Mouse (Mus musculus) hindbrain, postnatal 0 days (tissue): ENCODE results near the gene Cab39l. TPM values are rescaled to one million over a fixed set of nuclear protein-coding genes. Genes with fewer than 3 reads are reported as not detected.

Source experiments
- ATAC-seq: fragments of 200-750 bp; cut with Nextera tagmentation; 2 replicates; pipeline ENCODE4 v1.8.0; 2017; ENCODE audit warnings: mild to moderate bottlenecking, moderate TSS enrichment, moderate library complexity
- DNase-seq: peaks from one replicate; pipeline ENCODE4 v3.0.0-alpha.2; 2015; ENCODE audit warnings: low spot score
- H3K27ac ChIP-seq: fragments of 300-500 bp; sonication (generic); 2 replicates; pipeline ENCODE4 v1.5.1; 2014; ENCODE audit warnings: mild to moderate bottlenecking
- H3K27me3 ChIP-seq: fragments of 300-500 bp; sonication (generic); 2 replicates; pipeline ENCODE4 v1.6.1; 2014; ENCODE audit warnings: low read length, mixed read lengths; ENCODE audit not compliant: insufficient read depth
- H3K36me3 ChIP-seq: fragments of 300-500 bp; sonication (generic); 2 replicates; pipeline ENCODE4 v1.6.1; 2014; ENCODE audit warnings: low read length, mixed read lengths; ENCODE audit not compliant: insufficient read depth
- H3K4me1 ChIP-seq: fragments of 300-500 bp; sonication (generic); 2 replicates; pipeline ENCODE4 v1.6.1; 2014; ENCODE audit warnings: antibody characterized with exemption, low read length, mixed read lengths; ENCODE audit not compliant: insufficient read depth
- H3K4me2 ChIP-seq: fragments of 300-500 bp; sonication (generic); 2 replicates; pipeline ENCODE4 v1.6.1; 2014; ENCODE audit warnings: low read depth, mild to moderate bottlenecking, low read length, moderate library complexity, mixed read lengths
- H3K4me3 ChIP-seq: fragments of 300-500 bp; sonication (generic); 2 replicates; pipeline ENCODE4 v1.5.1; 2014; ENCODE audit warnings: low read length
- H3K9ac ChIP-seq: fragments of 300-500 bp; sonication (generic); replicated peaks from 2 replicates; pipeline ENCODE4 v1.6.1; 2014; ENCODE audit warnings: mild to moderate bottlenecking, low read length, moderate library complexity, mixed read lengths
- H3K9me3 ChIP-seq: fragments of 300-500 bp; sonication (generic); 2 replicates; pipeline ENCODE4 v1.6.1; 2016; ENCODE audit warnings: low read length, mixed read lengths
- CTCF ChIP-seq: IDR thresholded peaks from 2 replicates; pipeline ENCODE4 v1.5.1; 2016; ENCODE audit warnings: antibody characterized with exemption, control low read depth, low read depth
- WGBS: fragments of 180-500 bp; shearing (Covaris S2); extraction: QIAGEN DNeasy Blood & Tissue Kit; methylation state at CpG from one replicate; pipeline ENCODE4 v1.1.7; 2014; 5-methylcytosine and 5-hydroxymethylcytosine counted together
- polyA plus RNA-seq: library from polyadenylated mRNA; unstranded; fragments of >200 nt; fragmentation: Nextera tagmentation; extraction: Ambion mirVana; gene quantifications from 2 replicates; pipeline ENCODE4 v1.2.1, GENCODE M21; 2015
- total RNA-seq: library from RNA; depleted of rRNA; stranded (reverse); fragments of >200 nt; gene quantifications from 2 replicates; pipeline ENCODE4 v1.2.3, GENCODE M21; 2014

Cab39l gene
- total and polyA plus RNA-seq, 2 experiments from 2014 or later, result 22.1 to 32.4 TPM

DNA sequence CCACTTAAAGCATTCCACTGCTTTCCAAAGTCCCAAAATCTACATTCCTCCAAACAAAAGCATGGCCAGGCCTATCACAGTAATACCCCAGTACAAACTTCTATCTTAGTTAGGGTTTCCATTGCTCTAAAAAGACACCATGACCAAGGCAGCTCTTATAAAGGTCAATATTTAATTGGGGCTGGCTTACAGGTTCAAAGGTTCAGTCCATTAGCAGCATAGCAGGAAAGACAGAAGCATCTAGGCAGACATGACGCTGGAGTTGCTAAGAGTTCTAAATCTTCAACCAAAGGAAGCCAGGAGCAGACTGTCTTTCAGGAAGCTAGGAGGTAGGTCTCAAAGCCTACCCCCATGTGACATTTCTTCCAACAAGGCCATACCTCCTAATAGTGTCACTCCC is 10.2 kb upstream of the Cab39l start:
- 89% methylated on average over 1 of the region's 1 CpGs for WGBS
- Histone ChIP-seq H3K27ac (no peak overlapping the region), H3K4me3 (no peak overlapping the region), H3K27me3 (no peaks in the 10 kb centered on the region), H3K36me3 (no peaks in the 10 kb centered on the region), H3K9me3 (no peaks in the 10 kb centered on the region), H3K9ac (no peak overlapping the region), H3K4me2 (no peak overlapping the region), H3K4me1 (no peaks in the 10 kb centered on the region)
- DNase-seq (no peak), ATAC-seq (no peak)
- no peak for TF ChIP-seq CTCF

DNA sequence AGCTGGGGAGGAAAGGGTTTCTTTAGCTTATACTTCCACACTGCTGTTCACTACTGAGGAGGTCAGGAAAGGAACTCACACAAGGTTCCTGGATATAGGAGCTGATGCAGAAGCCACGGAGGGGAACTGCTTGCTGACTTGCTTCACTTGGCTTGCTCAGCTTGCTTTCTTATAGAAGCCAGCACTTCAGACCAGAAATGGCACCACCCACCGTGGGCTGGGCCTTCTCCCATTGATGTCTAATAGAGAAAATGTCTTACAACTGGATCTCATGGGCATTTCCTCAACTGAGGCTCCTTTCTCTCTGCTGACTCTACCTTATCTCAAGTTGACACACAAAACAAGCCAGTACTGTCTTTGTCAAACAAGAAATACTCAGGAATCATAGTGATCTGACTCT is 6.9 kb upstream of the Cab39l start:
- no peaks in the 10 kb centered on the region for H3K4me1 ChIP-seq
- no peak for ATAC-seq
- no peaks in the 10 kb centered on the region for H3K36me3 ChIP-seq
- no peak overlapping the region for H3K4me3 ChIP-seq
- no peak for TF ChIP-seq CTCF
- no peak overlapping the region for H3K9ac ChIP-seq
- no peak for DNase-seq
- no peak overlapping the region for H3K4me2 ChIP-seq
- H3K9me3 ChIP-seq, result no peaks in the 10 kb centered on the region
- no peaks in the 10 kb centered on the region for H3K27me3 ChIP-seq
- WGBS, result 62% methylated on average over 2 of the region's 2 CpGs
- H3K27ac ChIP-seq, result no peak overlapping the region

DNA sequence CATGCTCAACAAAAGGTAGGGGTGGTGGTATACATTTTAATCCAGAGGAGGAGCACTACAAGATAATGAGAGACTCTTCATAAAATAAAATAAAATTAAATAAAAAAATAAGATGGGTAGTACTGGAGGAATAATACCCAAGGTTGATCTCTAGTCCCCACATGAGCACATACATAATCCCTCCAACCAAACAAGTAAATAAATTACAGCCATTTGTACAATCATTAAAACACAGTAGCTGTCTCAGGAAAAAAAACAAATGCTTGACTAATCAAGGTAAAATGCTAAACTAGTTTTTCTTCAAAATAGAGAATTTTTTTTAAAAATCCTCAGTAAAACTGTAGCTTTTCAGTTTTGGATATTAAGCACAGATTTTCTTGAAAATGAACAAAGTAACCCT is 5.6 kb upstream of the Cab39l start:
- no peak for TF ChIP-seq CTCF
- ATAC-seq, result no peak
- no peaks in the 10 kb centered on the region for H3K36me3 ChIP-seq
- H3K4me1 ChIP-seq, result no peaks in the 10 kb centered on the region; the same call in 1 of the 2 replicates
- H3K27me3 ChIP-seq, result no peaks in the 10 kb centered on the region; the same call in 1 of the 2 replicates
- no peak for DNase-seq
- no peak overlapping the region for H3K4me3 ChIP-seq
- H3K9me3 ChIP-seq, result no peaks in the 10 kb centered on the region
- H3K4me2 ChIP-seq, result no peak overlapping the region
- H3K27ac ChIP-seq, result no peak overlapping the region
- H3K9ac ChIP-seq, result no peak overlapping the region

DNA sequence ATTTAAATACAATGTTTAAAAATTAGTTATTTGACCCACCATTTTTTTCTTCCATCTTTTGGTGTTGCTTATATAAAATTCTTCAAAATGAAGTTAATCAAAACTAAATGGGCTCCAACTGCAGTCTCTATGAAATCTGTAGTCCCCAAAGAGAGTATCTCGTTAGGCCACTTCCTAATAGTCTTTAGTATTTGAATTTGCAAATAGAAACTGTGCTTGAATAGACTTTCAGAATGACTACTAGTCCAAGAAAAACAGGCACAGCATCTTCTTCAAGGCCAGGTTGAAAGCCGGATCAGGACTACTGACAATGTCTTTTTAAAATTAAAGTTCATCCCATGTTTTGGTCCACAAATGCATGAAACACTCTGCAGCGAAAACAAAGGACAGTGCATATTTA is 3.4 kb upstream of the Cab39l start:
- Histone ChIP-seq H3K36me3 (no peaks in the 10 kb centered on the region), H3K27me3 (no peaks in the 10 kb centered on the region; the same call in 1 of the 2 replicates), H3K9ac (no peak overlapping the region), H3K4me2 (no peak overlapping the region), H3K4me1 (no peaks in the 10 kb centered on the region; the same call in 1 of the 2 replicates), H3K4me3 (no peak overlapping the region), H3K27ac (no peak overlapping the region), H3K9me3 (no peaks in the 10 kb centered on the region)
- no peak for ATAC-seq
- TF ChIP-seq CTCF, result no peak
- no peak for DNase-seq
- WGBS, result 91% methylated on average over 3 of the region's 3 CpGs

DNA sequence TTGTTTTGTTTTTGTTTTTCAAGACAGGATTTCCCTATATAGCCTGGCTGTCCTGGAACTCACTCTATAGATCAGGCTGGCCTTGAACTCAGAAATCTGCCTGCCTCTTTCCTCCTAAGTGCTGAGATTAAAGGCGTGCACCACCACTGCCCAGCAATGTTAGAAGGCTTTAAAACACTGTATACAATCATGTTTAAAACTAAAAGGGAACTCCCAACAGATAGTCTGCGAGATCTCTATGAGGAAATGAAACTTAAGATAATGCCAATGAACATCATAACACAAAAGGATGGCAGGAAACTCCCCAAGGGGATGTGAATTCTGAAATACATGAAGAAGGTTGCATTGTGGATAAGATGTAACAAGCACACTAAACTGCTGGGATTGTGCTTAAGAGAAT is 2.3 kb upstream of the Cab39l start:
- no peak for TF ChIP-seq CTCF
- no peaks in the 10 kb centered on the region for H3K36me3 ChIP-seq
- no peak overlapping the region for H3K9ac ChIP-seq
- H3K27ac ChIP-seq, result no peak overlapping the region
- H3K9me3 ChIP-seq, result no peaks in the 10 kb centered on the region
- WGBS, result 92% methylated on average over 2 of the region's 2 CpGs
- no peak for DNase-seq
- H3K4me1 ChIP-seq, result no peaks in the 10 kb centered on the region; the same call in 1 of the 2 replicates
- H3K4me2 ChIP-seq, result no peak overlapping the region
- no peak for ATAC-seq
- no peak overlapping the region for H3K4me3 ChIP-seq
- no peaks in the 10 kb centered on the region; the same call in 1 of the 2 replicates for H3K27me3 ChIP-seq

DNA sequence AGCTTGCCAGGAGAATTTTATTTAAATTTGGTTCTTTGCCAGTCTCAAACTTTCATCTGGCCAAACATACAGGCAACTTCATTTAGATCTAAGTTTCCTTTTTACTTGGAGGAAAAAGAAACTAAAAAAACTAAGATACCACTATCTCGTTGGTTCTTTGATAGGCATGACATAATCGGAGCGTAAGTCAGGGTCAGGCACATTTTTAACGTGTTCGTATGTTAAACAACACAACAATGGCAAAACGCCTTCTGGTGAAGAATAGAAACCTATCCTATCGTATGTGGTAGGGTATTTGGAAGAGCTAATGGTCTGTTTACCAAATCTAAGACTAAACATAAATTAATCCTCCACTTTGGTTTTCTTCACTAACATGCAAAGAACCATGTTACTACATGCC is 733 bp upstream of the Cab39l start:
- TF ChIP-seq CTCF, result no peak
- no peak for DNase-seq
- Histone ChIP-seq H3K4me3 (peak overlapping the region; percentile 69), H3K9ac (peak overlapping the region; percentile 59), H3K27me3 (no peaks in the 10 kb centered on the region; the same call in 1 of the 2 replicates), H3K4me2 (peak overlapping the region; percentile 94), H3K4me1 (no peaks in the 10 kb centered on the region; the same call in 1 of the 2 replicates), H3K36me3 (no peaks in the 10 kb centered on the region), H3K9me3 (no peaks in the 10 kb centered on the region), H3K27ac (no peak overlapping the region)
- WGBS, result 9% methylated on average over 7 of the region's 7 CpGs
- no peak for ATAC-seq

GRCm38 (mm10) chr14:59441472-59441805 is 667 bp downstream of the Cab39l start:
- Histone ChIP-seq H3K4me3 (peak overlapping the region; percentile 69), H3K4me1 (no peaks in the 10 kb centered on the region; the same call in 1 of the 2 replicates), H3K36me3 (no peaks in the 10 kb centered on the region), H3K9ac (peak overlapping the region; percentile 59), H3K4me2 (peak overlapping the region; percentile 94), H3K9me3 (no peaks in the 10 kb centered on the region), H3K27ac (peak overlapping the region; percentile 64; the same call in 1 of the 2 replicates), H3K27me3 (no peaks in the 10 kb centered on the region; the same call in 1 of the 2 replicates)
- TF ChIP-seq CTCF, result no peak
- ATAC-seq (no peak), DNase-seq (no peak)
- 9% methylated on average over 6 of the region's 6 CpGs for WGBS
